Mouse (Mus musculus) kidney, adult 8-10 months (tissue): ENCODE measurements around the gene Gm8374.
"Not testable (repeated sequence)": the region's sequence is repeated elsewhere in the genome, so short reads cannot be mapped to it uniquely, and the experiment has no call there.

Experiments used
- DNase-seq, 2 experiments: peaks; one replicate each; pipeline ENCODE4 v3.0.0; 2022

Gm8374 gene

DNA sequence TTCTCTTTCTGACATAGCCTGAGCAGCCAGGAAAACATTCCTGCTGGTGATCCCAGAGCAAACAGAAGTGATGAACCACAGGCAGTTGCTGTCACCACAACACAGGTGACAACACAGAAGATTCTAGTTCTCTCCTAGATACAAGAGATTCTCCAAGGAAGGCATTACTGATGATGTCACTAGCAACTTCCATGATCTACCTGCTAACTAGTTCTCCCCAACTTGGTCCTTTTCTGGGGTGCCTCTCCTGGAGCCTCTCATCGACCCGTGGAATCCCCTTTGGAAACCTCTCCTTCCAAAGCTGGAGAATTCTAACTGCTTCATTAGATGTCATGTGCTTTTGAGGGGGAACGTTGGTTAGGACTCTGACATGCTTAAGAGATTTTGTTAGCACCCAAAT is at the start of gene Gm8374:
Gene Gm8374 (minus strand): TSS at position 101 of the 400 bp plus-strand sequence.
- not testable (repeated sequence) for DNase-seq

GRCm38 (mm10) chr14:7332295-7332694 is 32.6 kb downstream of the Gm8374 start, which contains the start of gene Gm5797:
Gm5797 (minus strand) TSS chr14:7332395.
- DNase-seq = not testable (repeated sequence)

- not testable (repeated sequence) for DNase-seq
Measured at GRCm38 (mm10) chr14:7315093-7315492, 49.8 kb downstream of the Gm8374 start.

GRCm38 (mm10) chr14:7314661-7315060 is 50.3 kb downstream of the Gm8374 start, which contains the start of gene Gm3739:
Gm3739 (minus strand) TSS chr14:7315049.
- not testable (repeated sequence) for DNase-seq
